Mouse (Mus musculus): ENCODE results near the gene Srcin1.

GRCm38 (mm10) chr11:97559549-97559948 is 16.4 kb downstream of the Srcin1 start:
- TF ChIP-seq CTCF (IDR thresholded peaks at IDR 0.05; ENCODE audit: low read depth) (no peak), EP300 (IDR thresholded peaks at IDR 0.05; ENCODE audit: low read depth) (no peak)

Data from heart, postnatal 0 days (tissue).